8 mouse cellular contexts compared by ENCODE assay signal in genomic region chr4:152157779-152158584, GRCm38 (mm10). TPM values are rescaled to one million over a fixed set of nuclear protein-coding genes. Genes with fewer than 3 reads are reported as not detected.
DNase-seq lines count a peak whose midpoint lies in the region; ATAC-seq and TF ChIP-seq lines count a peak whose summit lies in the region.

No protein-coding gene starts in this region.

- ATAC-seq in embryonic facial prominence, embryonic 11.5 days (replicated peaks; ENCODE audit: insufficient number of reproducible peaks, low FRiP score, low TSS enrichment, low read depth): no peak
- ATAC-seq in intestine, embryonic 16.5 days: no peak
- ATAC-seq in lung, embryonic 14.5 days (ENCODE audit: insufficient read depth): no peak

- H3K9ac ChIP-seq in embryonic facial prominence, embryonic 11.5 days (replicated peaks; ENCODE audit: low read length): no peak overlapping the region
- no peak overlapping the region for H3K9ac ChIP-seq in intestine, embryonic 16.5 days (ENCODE audit: low read depth, low read length)
- no peak overlapping the region for H3K9ac ChIP-seq in lung, embryonic 14.5 days

- H3K27ac ChIP-seq in embryonic facial prominence, embryonic 11.5 days (replicated peaks; ENCODE audit: low read depth, low read length): no peak overlapping the region
- H3K27ac ChIP-seq in intestine, embryonic 16.5 days (ENCODE audit: low read length): no peak overlapping the region
- no peak overlapping the region for H3K27ac ChIP-seq in lung, embryonic 14.5 days (ENCODE audit: low read depth)

- H3K4me3 ChIP-seq in embryonic facial prominence, embryonic 11.5 days (ENCODE audit: low read depth, low read length): no peak overlapping the region
- H3K4me3 ChIP-seq in intestine, embryonic 16.5 days (ENCODE audit: low read length): peak overlapping the region; percentile 40
- peak overlapping the region; percentile 21 for H3K4me3 ChIP-seq in lung, embryonic 14.5 days (ENCODE audit: low read depth, low read length)

- H3K9me3 ChIP-seq in embryonic facial prominence, embryonic 11.5 days (replicated peaks; ENCODE audit: control insufficient read depth, low read length): no peaks in the 10 kb centered on the region
- no peaks in the 10 kb centered on the region for H3K9me3 ChIP-seq in intestine, embryonic 16.5 days (ENCODE audit: control insufficient read depth, low read length)
- no peaks in the 10 kb centered on the region for H3K9me3 ChIP-seq in lung, embryonic 14.5 days (ENCODE audit: low read depth, low read length)

- TF ChIP-seq CTCF in lung, embryonic 14.5 days (IDR thresholded peaks at IDR 0.05; ENCODE audit: low read depth): peak; percentile 69

- peak; percentile 57 to 59 for DNase-seq in layer of hippocampus, postnatal 10 days (ENCODE audit: low spot score in 2 of 2)
- no peak for DNase-seq in layer of hippocampus, adult 9-10 months (ENCODE audit: low spot score)
- DNase-seq in MN1 (ENCODE audit: low spot score): peak; percentile 83
- peak; percentile 58 for DNase-seq in embryonic facial prominence, embryonic 11.5 days (ENCODE audit: low spot score)
- peak; percentile 62 for DNase-seq in lung, embryonic 14.5 days
- DNase-seq in retina, embryonic 14.5 days (ENCODE audit: low spot score): peak; percentile 77
- no peak for DNase-seq in gastrocnemius, postnatal 4 days (ENCODE audit: low spot score in 2 of 2)

- peaks cover 57% of the 10 kb centered on the region for H3K27me3 ChIP-seq in embryonic facial prominence, embryonic 11.5 days (ENCODE audit: control insufficient read depth, insufficient read depth, low read length)
- H3K27me3 ChIP-seq in intestine, embryonic 16.5 days (replicated peaks; ENCODE audit: control insufficient read depth, insufficient read depth, low read length): peaks cover 50% of the 10 kb centered on the region
- peaks cover 61% of the 10 kb centered on the region for H3K27me3 ChIP-seq in lung, embryonic 14.5 days (ENCODE audit: insufficient read depth, low read length)

- no peaks in the 10 kb centered on the region; the same call in 1 of the 2 replicates for H3K4me1 ChIP-seq in embryonic facial prominence, embryonic 11.5 days (ENCODE audit: control insufficient read depth, insufficient read depth, low read length)
- H3K4me1 ChIP-seq in intestine, embryonic 16.5 days (ENCODE audit: control insufficient read depth, insufficient read depth, low read length): peaks cover 38% of the 10 kb centered on the region
- 0 out of 2 replicates have a peak, but pooled peaks cover 3% of the 10 kb centered on the region for H3K4me1 ChIP-seq in lung, embryonic 14.5 days (ENCODE audit: insufficient read depth)

- H3K4me2 ChIP-seq in embryonic facial prominence, embryonic 11.5 days (ENCODE audit: low read depth, low read length): no peak overlapping the region
- H3K4me2 ChIP-seq in intestine, embryonic 16.5 days (ENCODE audit: low read depth, low read length): peak overlapping the region; percentile 48
- H3K4me2 ChIP-seq in lung, embryonic 14.5 days: peak overlapping the region; percentile 41; the same call in 1 of the 2 replicates

- no peaks in the 10 kb centered on the region for H3K36me3 ChIP-seq in embryonic facial prominence, embryonic 11.5 days (replicated peaks; ENCODE audit: control insufficient read depth, insufficient read depth, low read depth, low read length)
- H3K36me3 ChIP-seq in intestine, embryonic 16.5 days (ENCODE audit: control insufficient read depth, insufficient read depth, low read length): no peaks in the 10 kb centered on the region
- H3K36me3 ChIP-seq in lung, embryonic 14.5 days (ENCODE audit: insufficient read depth): no peaks in the 10 kb centered on the region

- 15% methylated on average over 21 of the region's 21 CpGs for WGBS in embryonic facial prominence, embryonic 11.5 days
- whole genome bisulfite sequencing in intestine, embryonic 16.5 days: 14% methylated on average over 21 of the region's 21 CpGs
- 18% methylated on average over 21 of the region's 21 CpGs for WGBS in lung, embryonic 14.5 days

RNA-seq across cellular contexts. Expression of gene Hes2, which starts 0.7 kb away (rescaled TPM):
- not detected for total RNA-seq in layer of hippocampus, postnatal 10 days (2021)
- 0.22 and 0.24 TPM in 2 replicates for polyA plus RNA-seq in embryonic facial prominence, embryonic 11.5 days (2014; fragmentation: Nextera tagmentation; extraction: Ambion mirVana)
- polyA plus RNA-seq in intestine, embryonic 16.5 days (2015; fragmentation: Nextera tagmentation; extraction: Ambion mirVana): 0.68 and 0.98 TPM in 2 replicates
- 0.18 TPM in 1 of 2 replicates, not detected in the other for polyA plus RNA-seq in lung, embryonic 14.5 days (2014; fragmentation: Nextera tagmentation; extraction: Ambion mirVana)
- not detected for total RNA-seq in gastrocnemius, postnatal 4 days (2021)

RNA-seq across cellular contexts. Expression of gene Espn, which starts 5.8 kb away (rescaled TPM):
- under 1 TPM; 0.62 to 0.78 TPM for total RNA-seq in layer of hippocampus, postnatal 10 days (2021)
- 6.2 and 7.3 TPM in 2 replicates for polyA plus RNA-seq in embryonic facial prominence, embryonic 11.5 days (2014; fragmentation: Nextera tagmentation; extraction: Ambion mirVana)
- polyA plus RNA-seq in intestine, embryonic 16.5 days (2015; fragmentation: Nextera tagmentation; extraction: Ambion mirVana): 31.6 and 39.5 TPM in 2 replicates
- 11.5 and 11.6 TPM in 2 replicates for polyA plus RNA-seq in lung, embryonic 14.5 days (2014; fragmentation: Nextera tagmentation; extraction: Ambion mirVana)
- total RNA-seq in gastrocnemius, postnatal 4 days (2021): 1 to 10 TPM; 1.5 TPM

RNA-seq across cellular contexts. Expression of gene Acot7, which starts 20.0 kb away (rescaled TPM):
- 100 to 1,000 TPM; 426 to 431 TPM for total RNA-seq in layer of hippocampus, postnatal 10 days (2021)
- 47.5 and 54.9 TPM in 2 replicates for polyA plus RNA-seq in embryonic facial prominence, embryonic 11.5 days (2014; fragmentation: Nextera tagmentation; extraction: Ambion mirVana)
- polyA plus RNA-seq in intestine, embryonic 16.5 days (2015; fragmentation: Nextera tagmentation; extraction: Ambion mirVana): 49.4 and 52.5 TPM in 2 replicates
- polyA plus RNA-seq in lung, embryonic 14.5 days (2014; fragmentation: Nextera tagmentation; extraction: Ambion mirVana): 50.3 and 55.8 TPM in 2 replicates
- total RNA-seq in gastrocnemius, postnatal 4 days (2021): 10 to 100 TPM; 13.5 to 17.6 TPM

RNA-seq across cellular contexts. Expression of gene Tnfrsf25, which starts 42.2 kb away (rescaled TPM):
- 10 to 100 TPM; 14.0 to 15.1 TPM for total RNA-seq in layer of hippocampus, postnatal 10 days (2021)
- 0.21 and 0.75 TPM in 2 replicates for polyA plus RNA-seq in embryonic facial prominence, embryonic 11.5 days (2014; fragmentation: Nextera tagmentation; extraction: Ambion mirVana)
- polyA plus RNA-seq in intestine, embryonic 16.5 days (2015; fragmentation: Nextera tagmentation; extraction: Ambion mirVana): 1.8 and 2.4 TPM in 2 replicates
- polyA plus RNA-seq in lung, embryonic 14.5 days (2014; fragmentation: Nextera tagmentation; extraction: Ambion mirVana): 0.75 and 0.77 TPM in 2 replicates
- 1 to 10 TPM; 1.9 to 2.0 TPM for total RNA-seq in gastrocnemius, postnatal 4 days (2021)

Comparison
In these comparisons a context has a peak if more than half of its experiments do, and no peak if none do; other contexts are left out.
1. DNase-seq: peak in layer of hippocampus, postnatal 10 days (2 of 2), MN1 (single experiment), embryonic facial prominence, embryonic 11.5 days (single experiment), lung, embryonic 14.5 days (single experiment) and retina, embryonic 14.5 days (single experiment); none in layer of hippocampus, adult 9-10 months (single experiment) and gastrocnemius, postnatal 4 days (0 of 2).